Mouse (Mus musculus) limb, embryonic 13.5 days (tissue): Measurements from ENCODE around the gene Shc2. TPM values are rescaled to one million over a fixed set of nuclear protein-coding genes. Genes with fewer than 3 reads are reported as not detected.

Source experiments
- ATAC-seq: fragments of 200-750 bp; cut with Nextera tagmentation; 2 replicates; pipeline ENCODE4 v1.8.0; 2017; ENCODE audit warnings: low read depth, moderate number of reproducible peaks, moderate TSS enrichment; ENCODE audit not compliant: low FRiP score
- H3K27ac ChIP-seq: fragments of 300-500 bp; sonication (generic); 2 replicates; pipeline ENCODE4 v1.5.1; 2015; ENCODE audit warnings: inconsistent platforms, mild to moderate bottlenecking, moderate library complexity
- H3K27me3 ChIP-seq: fragments of 300-500 bp; sonication (generic); 2 replicates; pipeline ENCODE4 v1.6.1; 2015; ENCODE audit warnings: mild to moderate bottlenecking, inconsistent platforms
- H3K36me3 ChIP-seq: fragments of 300-500 bp; sonication (generic); 2 replicates; pipeline ENCODE4 v1.6.1; 2015; ENCODE audit warnings: inconsistent platforms, mild to moderate bottlenecking, moderate library complexity
- H3K4me1 ChIP-seq: fragments of 300-500 bp; sonication (generic); 2 replicates; pipeline ENCODE4 v1.6.1; 2015; ENCODE audit warnings: inconsistent platforms
- H3K4me2 ChIP-seq: fragments of 300-500 bp; sonication (generic); replicated peaks from 2 replicates; pipeline ENCODE4 v1.6.1; 2015; ENCODE audit warnings: inconsistent platforms, mild to moderate bottlenecking, moderate library complexity
- H3K4me3 ChIP-seq: fragments of 300-500 bp; sonication (generic); 2 replicates; pipeline ENCODE4 v1.5.1; 2015; ENCODE audit warnings: moderate library complexity, mild to moderate bottlenecking, inconsistent platforms
- H3K9ac ChIP-seq: fragments of 300-500 bp; sonication (generic); 2 replicates; pipeline ENCODE4 v1.6.1; 2015; ENCODE audit warnings: mild to moderate bottlenecking, inconsistent platforms
- H3K9me3 ChIP-seq: fragments of 300-500 bp; sonication (generic); 2 replicates; pipeline ENCODE4 v1.6.1; 2016; ENCODE audit warnings: inconsistent platforms
- WGBS: fragments of 180-500 bp; shearing (Covaris S2); methylation state at CpG from one replicate; pipeline ENCODE4 v1.1.7; 2015; 5-methylcytosine and 5-hydroxymethylcytosine counted together
- polyA plus RNA-seq: library from polyadenylated mRNA; unstranded; fragments of >200 nt; fragmentation: Nextera tagmentation; extraction: Ambion mirVana; gene quantifications from 2 replicates; pipeline ENCODE4 v1.2.1, GENCODE M21; 2015

Gene Shc2
- polyA plus RNA-seq, 1 experiment from 2014 or later = 11.9 TPM

DNA sequence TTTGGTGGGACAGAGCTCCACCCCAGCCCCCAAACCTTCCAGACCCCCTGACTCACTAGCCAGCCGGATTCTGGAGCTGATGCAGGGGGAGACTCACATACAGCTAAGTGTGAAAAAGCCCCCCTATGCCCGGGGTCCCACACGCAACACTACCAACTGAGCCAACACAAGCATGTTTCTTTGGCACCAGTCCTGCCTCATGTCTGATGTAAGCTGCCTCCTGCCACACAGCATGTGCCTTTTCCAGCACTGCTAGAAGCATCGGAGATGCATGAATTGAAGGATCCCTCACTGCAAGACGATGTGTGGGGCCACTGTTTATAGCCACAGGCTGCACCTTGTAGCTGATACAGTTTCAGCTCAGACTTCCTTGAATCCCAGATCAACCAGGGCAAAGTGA is 9.3 kb downstream of the Shc2 start:
- WGBS = 80% methylated on average over 5 of the region's 5 CpGs
- no peak overlapping the region for H3K4me3 ChIP-seq

DNA sequence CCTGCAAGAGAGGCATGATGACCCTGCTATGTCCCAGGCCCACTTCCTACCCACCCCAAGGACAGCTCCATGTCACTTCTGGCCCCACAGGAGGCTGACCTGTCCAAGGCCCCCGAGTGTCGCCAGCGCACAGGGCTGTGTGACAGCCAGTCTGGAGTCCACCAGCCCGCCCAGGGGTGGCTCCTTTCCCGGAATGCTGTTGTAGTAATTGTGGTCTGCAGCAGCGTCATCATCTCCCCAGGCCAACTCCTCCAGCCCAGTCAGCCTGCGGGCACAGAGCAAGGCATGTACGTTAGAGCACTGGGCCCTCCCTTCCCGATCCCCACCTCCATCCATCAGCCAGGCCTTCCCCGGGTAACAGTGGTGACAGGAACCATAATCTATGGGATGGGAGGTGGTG is 11.6 kb downstream of the Shc2 start:
- 85% methylated on average over 10 of the region's 10 CpGs for WGBS
- H3K9ac ChIP-seq = no peak overlapping the region
- no peak overlapping the region for H3K27ac ChIP-seq
- no peak overlapping the region for H3K4me2 ChIP-seq
- ATAC-seq = no peak
- H3K27me3 ChIP-seq = no peaks in the 10 kb centered on the region
- H3K36me3 ChIP-seq = no peaks in the 10 kb centered on the region; the same call in 1 of the 2 replicates
- H3K9me3 ChIP-seq = no peaks in the 10 kb centered on the region
- H3K4me3 ChIP-seq = no peak overlapping the region
- no peaks in the 10 kb centered on the region for H3K4me1 ChIP-seq

More for the DNA sequence above, 9.3 kb downstream of the Shc2 start:
- H3K4me1 ChIP-seq = no peaks in the 10 kb centered on the region
- no peak overlapping the region for H3K4me2 ChIP-seq
- H3K9ac ChIP-seq = no peak overlapping the region
- ATAC-seq = no peak
- no peaks in the 10 kb centered on the region for H3K9me3 ChIP-seq
- no peaks in the 10 kb centered on the region for H3K27me3 ChIP-seq
- no peaks in the 10 kb centered on the region; the same call in 1 of the 2 replicates for H3K36me3 ChIP-seq
- H3K27ac ChIP-seq = no peak overlapping the region

DNA sequence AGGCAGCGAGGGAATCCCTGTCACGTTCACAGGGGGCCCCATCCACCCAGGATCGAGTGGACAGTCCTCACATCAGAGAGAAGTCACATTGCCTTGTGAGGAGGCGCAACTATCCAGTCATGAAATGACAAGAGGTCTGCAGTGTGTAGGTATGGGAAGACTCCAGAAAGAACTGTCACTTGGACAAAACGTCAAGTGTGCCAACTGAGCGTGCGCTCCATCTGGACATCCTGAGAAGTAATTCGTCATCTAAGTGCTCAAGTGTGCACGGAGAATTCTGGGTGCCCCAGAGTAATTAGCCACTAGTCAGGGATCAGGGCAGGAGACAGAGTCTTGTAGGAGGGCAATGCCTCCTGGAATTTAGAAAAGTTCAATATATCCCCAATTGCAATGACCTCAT is 12.3 kb downstream of the Shc2 start:
- ATAC-seq = no peak

DNA sequence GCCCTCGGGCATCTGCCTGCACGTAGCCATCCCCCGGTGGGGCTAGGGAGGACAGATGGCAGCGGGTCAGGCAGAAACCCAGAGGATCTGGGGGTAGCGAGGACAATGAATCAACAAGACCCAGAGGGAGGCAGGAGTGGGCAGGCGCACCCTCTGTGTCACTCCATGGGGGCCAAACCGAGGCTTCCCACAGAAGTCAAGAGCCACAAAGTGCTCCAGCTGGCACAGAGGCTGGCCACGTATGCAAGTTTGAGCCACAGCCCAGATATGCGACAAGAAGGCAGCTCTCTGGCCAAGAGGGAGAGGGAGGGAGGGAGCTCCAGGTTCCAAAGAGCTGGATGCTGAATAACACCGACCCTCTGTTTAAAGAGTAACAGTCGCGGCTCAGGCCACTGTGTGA is 13.8 kb downstream of the Shc2 start:
- no peaks in the 10 kb centered on the region for H3K9me3 ChIP-seq
- no peak overlapping the region for H3K9ac ChIP-seq
- 72% methylated on average over 12 of the region's 12 CpGs for WGBS
- H3K27me3 ChIP-seq = no peaks in the 10 kb centered on the region
- peaks cover 2% of the 10 kb centered on the region; the same call in 1 of the 2 replicates for H3K36me3 ChIP-seq
- no peak overlapping the region for H3K4me3 ChIP-seq
- no peak overlapping the region for H3K4me2 ChIP-seq
- no peak for ATAC-seq
- H3K4me1 ChIP-seq = no peaks in the 10 kb centered on the region
- no peak overlapping the region for H3K27ac ChIP-seq

More for the DNA sequence above, 12.3 kb downstream of the Shc2 start:
- Histone ChIP-seq H3K4me1 (no peaks in the 10 kb centered on the region), H3K9ac (no peak overlapping the region), H3K27me3 (no peaks in the 10 kb centered on the region), H3K4me3 (no peak overlapping the region), H3K4me2 (no peak overlapping the region), H3K36me3 (no peaks in the 10 kb centered on the region; the same call in 1 of the 2 replicates), H3K9me3 (no peaks in the 10 kb centered on the region), H3K27ac (no peak overlapping the region)
- 81% methylated on average over 9 of the region's 9 CpGs for WGBS

DNA sequence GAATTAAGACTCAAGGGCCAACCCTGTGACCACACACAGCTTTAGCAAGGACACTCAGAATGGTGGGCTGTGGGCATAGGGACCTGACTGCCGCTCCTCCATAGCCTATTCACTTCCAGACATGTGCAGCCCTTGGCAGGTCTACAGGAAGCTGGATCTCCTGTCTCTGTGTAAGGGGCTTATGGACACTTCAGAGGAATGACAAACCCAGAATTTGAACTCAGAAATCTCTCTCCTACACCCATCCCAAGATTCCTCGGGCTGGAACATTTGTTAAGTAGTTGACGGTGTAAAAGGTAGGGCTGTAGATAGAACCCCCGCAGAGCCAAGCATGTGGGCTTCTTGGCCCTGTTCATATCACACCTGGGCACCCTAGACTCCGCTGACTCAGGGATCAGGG is 21.3 kb downstream of the Shc2 start:
- no peak overlapping the region for H3K4me3 ChIP-seq
- H3K9ac ChIP-seq = no peak overlapping the region
- WGBS = 87% methylated on average over 5 of the region's 5 CpGs
- H3K27ac ChIP-seq = no peak overlapping the region
- peaks cover 20% of the 10 kb centered on the region for H3K4me1 ChIP-seq
- H3K9me3 ChIP-seq = no peaks in the 10 kb centered on the region
- peaks cover 31% of the 10 kb centered on the region for H3K27me3 ChIP-seq
- H3K4me2 ChIP-seq = no peak overlapping the region
- ATAC-seq = no peak
- H3K36me3 ChIP-seq = peaks cover 2% of the 10 kb centered on the region; the same call in 1 of the 2 replicates

DNA sequence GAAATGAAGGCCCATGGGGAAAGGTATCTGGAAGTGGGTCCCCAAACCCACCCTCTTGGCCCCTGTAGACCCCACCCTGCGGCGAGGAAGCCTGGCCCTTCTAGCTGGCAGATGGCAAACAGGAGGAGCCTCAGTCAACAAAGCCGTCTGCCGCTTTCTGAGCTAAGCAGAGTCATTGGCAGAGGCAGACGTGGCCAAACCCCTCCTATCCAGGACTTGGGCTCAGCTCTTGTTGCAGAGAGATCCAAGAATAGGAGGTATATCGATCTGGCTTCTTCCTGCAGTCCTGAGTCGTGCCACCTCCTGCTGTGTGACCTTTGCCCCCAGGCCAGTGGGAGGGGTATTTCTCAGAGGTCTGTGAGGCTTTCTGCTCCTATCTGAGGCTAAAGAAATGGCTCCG is 21.9 kb downstream of the Shc2 start:
- Histone ChIP-seq H3K4me2 (no peak overlapping the region), H3K27ac (no peak overlapping the region), H3K27me3 (peaks cover 36% of the 10 kb centered on the region), H3K36me3 (peaks cover 2% of the 10 kb centered on the region; the same call in 1 of the 2 replicates), H3K4me3 (no peak overlapping the region), H3K4me1 (peaks cover 20% of the 10 kb centered on the region), H3K9ac (no peak overlapping the region), H3K9me3 (no peaks in the 10 kb centered on the region)
- no peak for ATAC-seq
- WGBS = 15% methylated on average over 8 of the region's 8 CpGs

DNA sequence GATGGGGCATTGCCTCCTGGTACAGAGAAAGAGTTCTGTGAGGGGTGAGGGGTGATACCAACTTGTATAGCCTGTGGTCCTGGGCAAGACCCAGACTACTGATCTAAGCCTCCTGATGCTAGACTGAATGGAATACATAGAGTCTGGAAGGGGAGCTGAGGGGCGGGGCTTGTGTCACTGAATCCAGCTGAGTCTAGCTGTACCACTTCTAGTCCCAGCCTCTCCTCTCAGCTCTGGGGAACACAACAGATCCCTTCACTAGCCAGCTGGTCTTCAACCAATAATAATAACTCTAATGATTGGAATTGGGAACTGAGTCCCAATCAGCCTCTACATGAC is 23.4 kb downstream of the Shc2 start:
- Histone ChIP-seq H3K27ac (no peak overlapping the region), H3K9me3 (no peaks in the 10 kb centered on the region), H3K4me2 (peak overlapping the region; percentile 97), H3K27me3 (peaks cover 52% of the 10 kb centered on the region), H3K36me3 (0 out of 2 replicates have a peak, but pooled peaks cover 2% of the 10 kb centered on the region), H3K4me1 (peaks cover 20% of the 10 kb centered on the region), H3K9ac (no peak overlapping the region), H3K4me3 (peak overlapping the region; percentile 59)
- ATAC-seq = peak; percentile 31
- 83% methylated on average over 1 of the region's 1 CpGs for WGBS

DNA sequence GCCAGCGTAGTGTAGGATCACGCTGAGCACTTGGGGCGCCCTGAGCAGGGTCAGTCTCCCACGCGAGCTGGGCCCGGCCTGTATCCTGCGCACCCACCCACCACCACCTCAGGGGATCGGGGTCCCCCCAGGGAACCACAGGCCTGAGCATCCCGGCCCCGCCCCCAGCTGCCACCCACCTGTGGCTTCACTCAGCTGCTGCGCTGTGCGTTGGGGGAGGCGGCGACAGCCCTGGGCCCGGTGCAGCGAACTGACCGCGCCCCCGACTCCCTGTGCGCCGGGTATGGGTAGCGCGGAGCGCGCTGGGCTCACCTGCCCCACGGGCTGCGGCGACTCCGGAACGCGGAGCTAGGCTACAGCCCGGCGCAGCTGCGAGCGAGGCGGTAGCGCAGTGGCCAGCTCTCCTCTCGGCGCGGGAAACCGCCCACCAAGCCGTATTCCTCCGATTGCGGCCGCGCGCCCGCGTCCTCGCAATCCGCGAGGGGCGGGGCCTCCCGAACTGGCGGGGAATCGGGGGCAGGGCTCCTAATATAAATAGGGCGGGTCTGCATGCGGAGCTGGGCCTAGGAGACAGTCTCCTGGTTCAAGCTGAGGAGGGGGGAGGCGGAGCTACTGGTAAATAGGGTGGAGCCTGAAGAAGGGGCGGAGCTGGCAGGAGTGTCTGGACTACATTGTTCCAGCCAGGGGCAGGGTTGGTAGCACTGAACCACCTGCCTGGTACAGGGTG is 24.0 kb downstream of the Shc2 start, which contains the start of gene C2cd4c:
Gene C2cd4c, minus strand, starts transcription at position 448 of the 727 bp plus-strand sequence.
- no peaks in the 10 kb centered on the region for H3K9me3 ChIP-seq
- peaks cover 20% of the 10 kb centered on the region for H3K4me1 ChIP-seq
- H3K9ac ChIP-seq = peak within 1 kb of the TSS; percentile 72
- no peak within 1 kb of the TSS for H3K27ac ChIP-seq
- H3K4me2 ChIP-seq = peak within 1 kb of the TSS; percentile 97
- under 1% methylated on average over 60 of the region's 60 CpGs for WGBS
- H3K27me3 ChIP-seq = peaks cover 57% of the 10 kb centered on the region
- ATAC-seq = peak; percentile 77
- no peaks in the 10 kb centered on the region for H3K36me3 ChIP-seq
- H3K4me3 ChIP-seq = peak within 1 kb of the TSS; percentile 59

DNA sequence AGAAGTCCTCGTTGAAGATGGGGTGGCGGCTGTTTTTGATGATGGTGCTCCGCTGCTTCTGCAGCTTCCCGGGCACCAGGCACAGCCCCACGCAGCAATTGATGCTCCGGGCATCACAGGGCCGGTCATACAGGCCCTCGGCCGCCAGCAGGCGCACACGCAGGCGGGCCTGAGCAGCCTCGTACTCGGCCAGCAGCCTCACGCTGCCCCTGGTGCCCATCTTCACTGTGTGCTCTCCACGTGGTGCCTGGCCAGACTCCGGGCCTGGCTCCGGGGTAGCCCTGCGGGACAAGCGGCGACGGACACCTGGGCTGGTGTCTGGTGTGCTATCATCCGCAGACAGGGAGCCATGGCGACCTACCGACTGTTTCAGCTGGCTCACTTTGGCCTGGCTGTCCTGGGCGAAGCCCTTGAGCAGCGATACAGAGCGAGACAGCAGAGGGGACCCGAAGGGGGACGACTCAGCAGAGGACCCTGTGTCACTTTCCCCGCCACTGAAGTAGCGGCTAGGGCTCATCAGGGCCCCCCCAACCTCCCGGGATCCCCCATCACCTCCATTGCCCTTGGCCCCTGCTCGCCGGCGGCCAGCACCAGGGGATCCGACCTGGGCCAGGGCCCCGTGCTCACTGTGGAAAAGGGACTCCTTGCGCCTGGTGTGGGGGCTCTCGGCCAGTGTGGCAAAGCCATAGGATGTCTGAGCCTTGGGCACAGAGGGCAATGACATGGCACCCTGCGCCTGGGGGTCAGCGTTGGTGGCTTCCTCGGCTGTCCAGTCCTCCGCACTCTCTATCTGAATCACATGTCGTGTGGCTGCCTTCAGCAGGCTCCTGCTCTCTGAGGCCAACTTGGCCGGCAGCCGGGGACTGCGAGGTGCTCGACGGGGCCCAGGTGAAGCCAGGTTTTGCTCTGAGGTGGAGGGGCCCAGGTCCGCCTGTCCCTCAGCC is 25.3 kb downstream of the Shc2 start:
- H3K9ac ChIP-seq = 0 out of 2 replicates have a peak overlapping the region, but pooled peaks have one; percentile 35
- peaks cover 20% of the 10 kb centered on the region for H3K4me1 ChIP-seq
- no peaks in the 10 kb centered on the region for H3K36me3 ChIP-seq
- peak overlapping the region; percentile 59 for H3K4me3 ChIP-seq
- H3K27me3 ChIP-seq = peaks cover 62% of the 10 kb centered on the region
- no peak overlapping the region for H3K27ac ChIP-seq
- no peak for ATAC-seq
- H3K9me3 ChIP-seq = no peaks in the 10 kb centered on the region
- WGBS = 10% methylated on average over 51 of the region's 51 CpGs
- H3K4me2 ChIP-seq = peak overlapping the region; percentile 97

DNA sequence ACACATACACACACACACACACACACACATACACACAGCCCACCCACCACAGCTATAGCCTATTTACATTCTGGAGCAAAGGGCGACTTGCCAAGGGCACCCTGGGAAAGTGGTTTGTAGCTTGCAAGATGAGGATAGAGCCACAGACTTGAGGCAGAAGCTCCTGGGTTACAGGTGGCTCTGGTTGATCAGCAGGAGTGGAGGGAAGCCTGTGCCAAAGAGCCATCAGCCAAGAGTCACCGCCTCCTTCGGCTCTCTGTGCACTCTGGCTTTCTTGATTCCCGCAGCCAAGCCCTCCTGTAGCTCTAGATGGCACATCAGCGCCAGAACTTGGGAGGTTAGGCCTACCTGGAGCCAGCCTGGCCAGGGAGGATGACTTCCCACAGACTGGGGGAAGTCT is 26.4 kb downstream of the Shc2 start:
- Histone ChIP-seq H3K4me3 (no peak overlapping the region), H3K4me2 (no peak overlapping the region), H3K36me3 (no peaks in the 10 kb centered on the region), H3K9me3 (no peaks in the 10 kb centered on the region), H3K27ac (no peak overlapping the region), H3K4me1 (peaks cover 20% of the 10 kb centered on the region), H3K9ac (no peak overlapping the region), H3K27me3 (peaks cover 62% of the 10 kb centered on the region)
- ATAC-seq = no peak
- WGBS = 26% methylated on average over 5 of the region's 5 CpGs

DNA sequence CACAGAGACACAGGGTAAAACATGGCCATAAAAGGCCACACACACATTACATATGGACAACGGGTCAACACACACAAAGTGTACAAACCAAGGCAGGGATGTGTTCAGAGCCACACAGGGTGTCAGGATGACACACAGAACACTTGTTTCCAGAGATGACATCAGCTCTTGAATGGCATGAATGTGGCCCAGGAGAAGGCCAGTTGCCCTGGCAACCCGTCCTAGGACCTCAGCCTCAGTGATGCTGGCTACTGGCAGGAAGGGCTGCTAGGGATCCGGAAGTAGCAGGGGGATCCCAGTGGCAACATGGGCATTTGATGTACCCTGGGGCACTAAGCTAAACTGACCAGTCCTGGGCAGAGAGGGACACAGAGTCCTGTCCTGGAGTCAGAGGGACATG is 28.4 kb downstream of the Shc2 start:
- 73% methylated on average over 3 of the region's 3 CpGs for WGBS
- Histone ChIP-seq H3K27me3 (peaks cover 60% of the 10 kb centered on the region), H3K36me3 (no peaks in the 10 kb centered on the region), H3K4me1 (peaks cover 20% of the 10 kb centered on the region), H3K4me2 (no peak overlapping the region), H3K9ac (no peak overlapping the region), H3K27ac (no peak overlapping the region), H3K9me3 (no peaks in the 10 kb centered on the region), H3K4me3 (no peak overlapping the region)
- ATAC-seq = no peak

DNA sequence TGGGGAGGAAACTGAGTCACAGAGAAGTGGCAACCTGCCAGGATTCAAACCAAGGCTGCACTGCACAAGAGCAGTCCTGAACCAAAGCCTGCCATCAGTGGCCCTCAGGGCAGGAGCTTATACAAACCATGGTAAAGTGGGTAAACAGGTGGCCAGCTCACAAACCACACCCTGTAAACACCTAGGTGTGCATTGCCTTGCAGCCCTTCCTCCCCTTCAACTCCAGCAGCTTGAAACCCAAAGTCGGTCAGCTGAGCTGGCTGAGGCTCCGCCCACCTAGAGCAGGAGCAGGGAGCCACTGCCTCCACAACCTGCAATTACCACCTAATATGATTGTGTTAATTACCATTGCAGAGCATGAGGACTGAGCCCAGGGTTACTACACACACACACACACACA is 29.8 kb downstream of the Shc2 start:
- 26% methylated on average over 2 of the region's 2 CpGs for WGBS

More for the DNA sequence above, 29.8 kb downstream of the Shc2 start:
- no peaks in the 10 kb centered on the region for H3K9me3 ChIP-seq
- H3K4me3 ChIP-seq = no peak overlapping the region
- H3K4me1 ChIP-seq = peaks cover 12% of the 10 kb centered on the region
- no peak overlapping the region for H3K9ac ChIP-seq
- peaks cover 46% of the 10 kb centered on the region for H3K27me3 ChIP-seq
- H3K4me2 ChIP-seq = no peak overlapping the region
- no peak for ATAC-seq
- H3K36me3 ChIP-seq = no peaks in the 10 kb centered on the region
- no peak overlapping the region for H3K27ac ChIP-seq
